Mouse (Mus musculus) spleen, postnatal 4 days (tissue): Measurements from ENCODE around the gene Map2k2.

ENCODE experiments used
- DNase-seq, 2 experiments: peaks; one replicate each; pipeline ENCODE4 v3.0.0; 2022; ENCODE audit warnings: low spot score in 2 of 2

The Map2k2 gene

DNA sequence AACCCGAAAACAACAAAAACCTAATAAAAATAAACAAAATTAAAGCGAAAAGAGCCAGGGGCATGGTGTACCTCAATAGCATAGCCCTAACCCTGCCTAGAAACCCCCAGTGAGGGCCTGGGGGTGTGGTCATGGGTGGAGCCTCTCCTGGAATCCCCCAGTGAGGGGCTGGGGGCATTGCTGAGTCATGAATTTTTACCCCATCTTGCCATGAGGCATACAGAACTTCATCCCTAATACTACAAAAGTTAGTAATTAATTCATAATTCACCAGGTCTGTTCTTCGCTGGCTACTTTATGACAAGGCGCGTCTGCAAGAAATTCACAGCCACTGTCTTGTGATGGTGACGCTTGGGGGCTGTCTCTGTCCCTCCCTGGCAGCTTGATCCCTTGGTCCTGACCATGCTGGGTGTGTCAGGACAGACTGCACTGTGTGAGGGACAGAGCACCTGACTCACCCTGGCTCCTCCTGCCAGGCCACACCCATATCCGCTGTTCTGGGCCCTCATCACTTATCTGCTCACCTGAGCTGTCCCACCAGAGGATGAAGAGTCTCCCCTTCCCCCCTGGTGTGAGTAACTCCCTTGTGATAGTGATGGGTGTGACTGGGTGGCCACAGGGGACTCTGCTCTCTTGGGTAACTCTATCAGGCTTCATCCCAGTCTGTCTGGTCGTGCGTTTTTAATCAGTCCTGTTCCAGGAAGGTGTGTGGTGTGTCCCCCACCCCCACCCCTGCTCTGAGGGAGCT lies 10.6 kb upstream of the Map2k2 start:
- DNase-seq = no peak

DNA sequence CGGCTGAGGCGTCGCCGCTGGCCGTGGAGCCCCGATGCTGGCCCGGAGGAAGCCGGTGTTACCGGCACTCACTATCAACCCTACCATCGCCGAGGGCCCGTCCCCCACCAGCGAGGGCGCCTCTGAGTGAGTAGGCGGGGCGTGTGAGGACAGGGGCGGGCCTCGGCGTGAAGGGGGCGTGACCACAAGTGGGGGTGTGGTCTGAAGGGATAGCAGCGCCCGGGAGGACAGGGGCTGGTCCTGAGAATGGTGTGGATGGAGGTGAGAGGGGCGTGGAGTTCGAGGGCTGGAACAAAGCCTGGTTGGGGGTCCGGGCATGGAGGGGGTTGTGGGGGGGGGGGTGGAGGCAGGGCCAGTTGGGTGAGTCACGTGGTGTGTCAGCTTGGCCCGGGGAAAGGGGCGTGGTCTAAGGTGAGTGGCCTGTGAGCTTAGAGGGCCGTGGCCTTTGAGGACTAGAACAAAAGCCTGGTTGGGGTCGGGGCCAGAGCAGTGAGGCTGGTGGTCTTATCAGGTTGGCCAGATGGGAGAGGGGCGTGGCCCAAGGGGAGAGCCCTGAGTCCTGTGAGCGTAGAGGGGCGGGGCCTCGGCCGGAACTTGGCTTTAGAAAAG lies 502 bp downstream of the Map2k2 start:
- DNase-seq = peak; percentile 92 to 97

DNA sequence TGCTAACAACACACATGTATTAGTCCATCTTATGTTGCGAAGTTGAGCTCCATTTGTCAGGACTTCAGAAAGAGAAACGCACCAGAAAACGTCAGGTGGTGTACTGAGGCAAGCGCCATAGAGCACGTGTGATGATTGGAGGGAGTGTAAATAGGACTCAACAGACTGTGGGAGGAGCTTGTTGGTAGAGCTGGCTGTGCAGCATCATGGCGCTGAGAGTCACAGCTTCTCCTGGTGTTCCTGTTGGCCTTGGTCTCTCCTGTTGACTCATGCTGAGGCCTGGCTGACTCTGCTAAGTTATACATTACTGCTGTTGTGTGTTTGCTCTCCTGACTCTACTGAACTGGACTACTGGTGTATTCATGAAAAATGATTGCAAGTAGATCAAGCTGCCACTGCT lies 7.2 kb downstream of the Map2k2 start:
- no peak for DNase-seq

DNA sequence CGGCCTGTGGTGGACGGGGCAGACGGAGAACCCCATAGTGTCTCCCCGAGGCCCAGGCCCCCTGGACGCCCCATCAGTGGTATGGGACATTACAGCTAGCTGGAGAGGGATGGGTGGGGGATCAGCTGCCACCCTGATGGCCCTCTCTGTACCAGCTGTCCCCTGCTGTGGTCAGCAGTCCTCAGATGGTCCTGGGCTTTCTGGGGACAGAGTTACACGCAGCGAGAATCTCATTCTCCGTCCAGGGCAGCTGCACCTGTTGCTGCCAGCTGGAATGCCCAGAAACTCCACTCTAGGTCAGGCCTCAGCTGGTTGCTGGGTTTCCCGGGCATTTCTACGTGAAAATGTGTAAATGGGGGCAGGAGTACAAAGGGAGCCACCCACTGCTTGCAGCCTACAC lies 13.9 kb downstream of the Map2k2 start:
- DNase-seq = no peak

DNA sequence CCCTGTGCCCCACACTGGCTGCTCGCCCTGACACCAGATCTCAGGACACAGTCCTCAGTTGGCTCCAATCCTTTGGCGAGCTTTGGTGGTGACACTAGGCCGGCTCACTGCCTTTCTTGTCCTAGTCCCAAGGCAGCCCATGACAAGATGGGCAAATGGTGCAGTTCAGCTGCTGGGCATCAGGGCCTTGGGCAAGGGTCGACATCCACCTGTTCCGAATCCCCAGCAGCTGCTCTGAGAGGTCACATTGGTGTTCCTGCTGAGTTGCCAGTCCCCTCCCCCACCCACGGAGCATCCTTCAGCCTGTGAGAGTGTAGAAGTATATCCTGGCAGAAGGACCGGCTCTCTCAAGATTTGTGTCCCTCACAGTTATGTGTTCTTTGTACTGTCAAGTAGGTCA lies 14.9 kb downstream of the Map2k2 start:
- DNase-seq = no peak

DNA sequence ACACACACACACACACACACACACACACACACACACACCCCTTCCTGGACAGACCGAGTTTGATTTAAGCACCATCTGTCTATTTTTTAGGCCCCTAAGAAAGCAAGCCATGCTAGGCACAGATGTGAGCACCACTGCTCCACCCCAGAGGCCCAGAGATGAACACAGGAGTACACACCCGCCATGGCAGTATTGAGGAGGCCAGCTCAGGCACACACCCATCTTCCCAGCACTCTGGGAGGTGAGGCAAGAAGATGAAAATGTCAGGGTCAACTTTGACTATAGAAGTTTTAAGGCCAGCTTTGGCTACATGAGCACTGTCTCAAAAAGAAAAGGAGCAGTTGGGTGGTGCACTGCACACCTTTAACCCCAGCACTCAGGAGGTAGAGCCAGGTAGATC lies 17.2 kb downstream of the Map2k2 start:
- DNase-seq = no peak

DNA sequence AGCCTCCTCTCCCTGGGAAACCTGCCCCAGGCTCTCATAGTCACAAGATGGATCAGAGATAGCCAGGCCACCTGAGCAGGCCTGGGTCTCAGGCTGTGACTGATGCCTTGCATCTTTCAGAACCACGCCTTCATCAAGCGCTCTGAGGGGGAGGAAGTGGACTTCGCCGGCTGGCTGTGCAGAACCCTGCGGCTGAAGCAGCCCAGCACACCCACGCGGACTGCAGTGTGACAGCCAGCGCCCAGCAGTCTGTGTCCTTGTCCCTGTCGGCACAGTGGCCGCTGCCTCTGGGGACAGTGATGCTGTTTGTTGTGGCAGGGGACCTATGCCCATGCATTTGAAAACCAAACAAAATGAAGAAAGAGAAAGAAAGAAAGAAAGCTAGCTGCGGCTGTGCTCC lies 17.8 kb downstream of the Map2k2 start:
- no peak for DNase-seq

DNA sequence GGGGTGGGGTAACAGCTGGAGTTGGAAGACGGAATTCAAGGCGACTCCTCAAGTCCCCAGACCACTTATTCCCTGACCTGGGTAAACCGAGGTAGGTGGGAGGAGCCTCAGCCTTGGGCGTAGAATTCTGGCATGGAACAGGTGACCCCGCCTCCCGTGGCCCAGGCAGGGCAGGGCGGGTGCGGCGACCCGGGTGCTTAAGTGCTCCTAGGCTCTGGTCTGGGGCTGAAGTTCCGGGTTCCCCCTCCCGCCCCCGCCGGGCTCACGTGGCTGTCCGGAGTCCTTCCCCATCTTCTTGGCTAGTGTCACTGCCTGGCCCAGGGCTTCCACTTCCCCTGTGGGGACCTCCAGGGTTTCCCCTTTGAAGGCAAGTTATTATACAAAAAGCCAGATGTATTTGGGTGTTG lies 28.5 kb downstream of the Map2k2 start:
- DNase-seq = peak; percentile 85 to 92

DNA sequence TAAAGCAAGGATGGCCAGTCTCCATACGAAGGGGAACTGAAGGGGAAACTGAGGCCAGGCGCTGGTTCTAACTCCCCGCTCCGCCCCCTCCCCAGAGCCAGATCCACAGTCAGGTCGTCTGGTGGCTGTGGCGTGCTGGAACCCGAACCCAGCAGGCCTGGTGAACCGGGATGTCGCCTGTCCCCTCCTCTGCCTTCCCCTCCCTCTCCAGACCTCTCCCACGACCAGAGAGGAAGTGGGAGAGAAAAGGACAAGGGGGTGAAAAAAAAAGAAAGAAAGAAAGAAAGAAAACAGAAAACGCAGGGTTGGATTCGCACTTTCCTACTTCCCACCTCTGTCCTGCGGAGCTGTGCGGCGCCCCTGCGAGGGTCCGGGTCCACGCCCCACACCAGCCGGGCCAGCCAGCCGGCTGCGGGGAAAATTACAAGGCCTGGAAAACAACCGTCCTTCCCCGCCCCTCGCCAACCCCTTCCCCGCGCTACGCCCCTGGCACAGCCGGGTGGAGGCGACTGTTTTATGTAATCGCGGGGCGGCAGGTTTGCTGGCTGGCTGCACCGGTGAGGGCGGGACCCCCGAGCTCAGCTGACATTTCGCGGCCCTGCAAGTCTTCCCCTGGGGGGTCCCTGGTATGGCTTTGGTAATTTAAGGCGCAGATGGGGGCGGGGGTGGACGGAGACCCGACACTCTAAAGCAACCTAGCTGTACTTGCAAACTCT lies 29.4 kb downstream of the Map2k2 start, which contains the start of gene Zbtb7a:
TSS of gene Zbtb7a (plus strand) at position 255 of the 716 bp plus-strand sequence.
- peak; percentile 76 to 89 for DNase-seq

DNA sequence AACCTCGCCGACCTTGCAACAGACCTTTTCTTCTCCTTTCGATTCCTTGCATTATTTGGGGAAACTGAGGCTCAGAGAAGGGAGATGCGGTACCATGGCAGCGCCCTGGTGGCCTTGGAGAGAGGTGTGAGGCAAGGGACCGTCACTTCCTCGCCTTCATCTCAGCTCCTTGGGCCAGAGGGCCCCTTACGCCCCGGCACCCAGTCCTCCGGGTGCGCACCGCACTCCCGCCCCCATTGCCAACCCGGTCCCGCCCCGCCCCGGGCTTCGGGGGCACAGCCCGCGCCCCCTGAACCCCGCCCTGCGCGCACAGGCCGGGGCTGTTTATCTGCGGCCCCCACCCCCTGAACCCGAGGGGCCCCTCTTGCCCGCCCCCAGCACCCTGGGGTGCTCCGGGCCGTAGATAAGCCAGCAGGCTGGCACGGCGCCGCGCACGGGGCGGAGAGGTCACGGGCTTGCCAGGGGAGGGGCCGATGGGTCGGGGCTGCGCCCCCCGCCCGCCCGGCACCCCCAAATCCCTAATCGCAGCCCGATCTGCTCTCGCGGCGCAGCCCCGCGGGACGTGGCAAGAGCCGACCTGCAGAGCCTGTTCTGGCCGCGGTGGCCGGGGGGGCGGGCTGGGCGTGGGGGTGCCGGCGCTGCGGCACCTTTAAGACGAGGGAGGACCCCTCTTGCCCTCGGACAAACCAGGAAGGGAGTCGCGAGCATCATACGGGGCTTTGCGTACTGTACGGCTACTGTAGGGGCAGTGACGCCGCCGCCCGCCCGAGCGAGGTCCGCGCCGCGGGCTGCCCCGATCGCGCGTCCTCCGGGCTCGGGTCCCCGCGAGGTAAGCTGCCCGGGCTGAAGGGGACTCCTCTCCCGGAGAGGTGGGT lies 30.4 kb downstream of the Map2k2 start:
- peak; percentile 84 to 90 for DNase-seq

DNA sequence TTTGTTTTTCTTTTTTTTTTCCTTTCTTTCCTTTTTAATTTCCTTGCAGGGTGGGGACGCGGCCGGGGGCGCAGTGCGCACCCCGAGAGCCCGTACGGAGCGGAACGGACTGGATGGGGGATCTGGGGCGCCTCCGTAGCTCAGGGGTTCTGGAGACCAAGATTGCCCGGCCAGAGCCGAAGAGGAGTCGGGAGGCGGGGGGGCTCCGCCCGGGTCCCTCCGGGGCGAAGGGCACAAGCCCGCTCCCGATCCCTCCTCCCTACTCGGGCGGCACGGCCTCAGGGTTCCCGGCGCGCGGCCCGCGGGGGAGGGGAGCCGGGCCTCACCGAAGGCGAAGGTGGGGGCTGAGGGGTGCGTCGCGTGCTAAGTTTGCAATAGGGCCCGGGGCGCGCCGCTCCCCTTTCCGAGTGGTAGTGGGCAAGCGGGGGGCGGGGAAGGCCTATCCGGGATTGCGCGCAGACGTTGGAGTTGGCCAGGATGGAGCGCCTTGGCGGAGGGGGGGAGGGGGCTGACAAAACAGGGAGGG lies 31.1 kb downstream of the Map2k2 start:
- DNase-seq = peak; percentile 81 to 91

DNA sequence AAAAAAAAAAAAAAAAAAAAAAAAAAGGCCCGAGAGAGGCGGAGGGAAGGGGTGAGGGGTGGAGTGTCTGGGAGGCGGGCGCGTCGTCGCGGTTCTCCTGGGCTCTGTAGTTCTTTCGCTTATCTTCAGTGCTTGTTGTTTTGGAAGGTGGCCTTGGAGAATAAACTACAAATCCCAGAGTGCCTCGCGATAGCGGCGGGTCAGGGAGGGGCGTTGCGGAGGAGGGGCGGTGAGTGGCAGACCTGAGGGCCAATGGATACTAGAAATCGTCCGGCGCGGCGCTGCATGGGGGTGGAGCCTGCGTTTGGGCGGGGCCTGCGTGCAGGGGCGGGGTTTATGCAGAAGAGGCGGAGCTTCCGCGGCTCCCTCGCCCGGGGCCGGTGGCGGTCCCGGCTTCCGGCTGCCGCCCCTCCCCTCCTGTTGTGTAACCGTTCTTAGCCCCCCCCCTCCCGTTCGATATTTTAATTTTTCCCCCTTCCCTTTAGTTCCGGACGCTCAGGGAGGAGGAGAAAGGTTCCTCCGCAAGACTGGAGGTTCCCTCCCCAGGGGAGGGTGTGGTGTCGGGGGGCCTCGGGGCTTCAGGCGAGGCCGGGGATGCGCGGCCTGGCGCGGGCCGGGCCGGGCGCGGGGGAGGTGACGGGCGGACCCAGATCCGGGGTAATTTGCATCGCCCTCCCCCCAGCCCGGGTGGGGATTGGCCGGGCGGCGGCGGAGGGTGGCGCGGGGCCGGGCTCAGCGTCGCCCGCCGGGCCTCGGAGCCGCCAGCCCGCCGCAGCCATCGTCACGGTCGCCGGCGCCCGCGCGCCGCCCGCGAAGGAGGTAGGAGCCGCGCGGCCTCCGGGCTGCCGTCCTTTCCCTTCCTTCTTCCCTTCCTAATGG lies 31.8 kb downstream of the Map2k2 start:
- DNase-seq = peak; percentile 99 to 100

DNA sequence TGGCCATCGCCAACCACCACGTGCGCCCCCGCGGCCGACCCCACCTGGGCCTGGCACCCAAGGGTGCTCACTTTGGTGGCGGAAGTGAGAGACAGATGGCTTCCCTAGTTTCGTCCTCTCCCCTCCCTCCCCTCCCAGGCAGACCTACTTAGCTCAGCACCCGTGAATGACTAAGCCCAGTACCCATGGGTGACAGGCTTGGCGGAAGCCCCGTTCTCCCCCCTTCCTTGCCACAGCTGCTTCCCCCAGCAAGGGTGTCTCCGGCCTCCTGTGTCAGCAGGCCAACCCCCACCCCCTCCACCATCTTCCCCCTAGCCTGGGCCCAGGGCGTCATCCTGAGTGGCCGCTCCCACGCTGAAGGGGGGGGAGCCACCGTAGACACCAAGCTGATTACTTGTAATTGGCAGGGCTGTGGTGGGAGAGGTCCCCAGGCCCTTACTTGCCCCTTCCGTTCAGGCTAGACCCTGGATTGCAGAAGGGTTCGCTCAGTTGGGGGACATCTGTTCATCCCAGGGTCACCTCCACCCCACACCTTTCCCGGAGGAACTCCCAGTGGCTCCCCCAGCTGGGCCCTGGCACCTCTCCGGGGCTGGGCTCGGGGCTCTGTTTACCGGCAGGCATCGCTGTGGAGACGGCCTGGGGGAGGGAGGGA lies 32.5 kb downstream of the Map2k2 start:
- DNase-seq = no peak

DNA sequence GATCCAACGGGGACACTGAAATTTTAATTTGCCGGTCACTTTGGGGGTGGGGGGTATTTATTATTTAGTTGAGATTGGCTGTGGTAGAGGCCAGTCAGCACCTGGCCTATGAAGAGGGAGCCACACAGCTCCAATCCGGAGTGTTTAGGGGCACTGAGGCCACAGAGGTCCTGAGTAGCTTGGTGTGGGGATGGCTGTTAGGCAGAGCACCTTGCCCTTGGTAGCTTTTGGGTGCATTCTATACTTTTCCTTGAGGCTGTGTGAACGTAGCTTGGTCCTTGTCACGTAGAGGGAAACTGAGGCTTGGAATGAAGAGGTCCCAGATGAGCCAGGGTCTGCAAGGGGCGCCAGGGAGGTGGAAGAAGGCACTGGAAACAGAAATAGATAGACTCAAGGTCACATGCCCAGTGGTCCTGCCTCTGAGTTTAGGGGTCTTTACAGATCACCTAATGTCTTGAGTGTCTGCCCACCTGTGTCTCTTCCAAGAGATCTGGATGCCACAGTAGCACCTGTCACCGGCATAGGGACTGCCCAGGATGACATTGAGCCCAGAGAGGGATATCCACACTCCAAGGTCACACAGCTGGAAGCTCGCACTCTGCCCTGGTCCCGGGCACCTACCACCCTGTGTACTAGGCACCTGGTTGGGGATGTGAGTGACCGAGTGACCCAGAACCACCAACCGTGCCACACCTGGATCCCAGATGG lies 33.3 kb downstream of the Map2k2 start:
- no peak for DNase-seq

DNA sequence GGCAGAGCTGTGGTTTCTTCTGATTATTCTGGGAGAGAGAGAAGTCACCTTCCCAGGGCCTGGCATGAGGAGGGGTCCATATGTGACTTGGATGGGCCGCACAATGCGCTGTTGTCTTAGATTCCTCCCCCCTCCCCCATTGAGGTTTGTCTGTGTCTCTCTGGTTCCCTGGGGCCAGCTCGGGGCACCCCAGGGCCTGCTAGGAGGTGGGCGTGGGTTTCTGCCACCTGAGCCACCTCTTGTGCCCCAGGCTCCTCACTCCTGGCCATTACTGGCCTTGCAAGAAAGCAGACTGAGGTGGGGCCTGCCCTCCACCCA lies 33.8 kb downstream of the Map2k2 start:
- DNase-seq = no peak

DNA sequence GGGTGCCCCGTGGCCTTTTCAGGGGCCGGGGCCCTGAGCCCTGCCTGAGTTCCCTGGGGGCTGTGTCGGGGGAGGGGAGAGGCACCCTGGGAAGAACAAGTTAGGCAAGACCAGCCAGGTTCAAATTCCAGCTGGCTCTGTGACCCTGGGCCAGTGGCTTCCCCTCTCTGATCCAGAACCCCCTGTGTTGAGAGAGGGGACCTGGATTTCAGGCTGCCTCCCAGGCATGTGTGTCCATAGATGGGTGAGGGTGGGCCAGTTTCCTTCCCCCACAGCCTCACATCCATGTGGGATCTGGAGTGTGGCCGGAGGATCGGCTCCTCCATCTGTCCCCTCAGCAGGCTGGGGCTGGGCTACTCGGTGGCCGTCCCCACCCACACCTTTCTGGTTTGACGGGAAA lies 34.3 kb downstream of the Map2k2 start:
- DNase-seq = no peak

DNA sequence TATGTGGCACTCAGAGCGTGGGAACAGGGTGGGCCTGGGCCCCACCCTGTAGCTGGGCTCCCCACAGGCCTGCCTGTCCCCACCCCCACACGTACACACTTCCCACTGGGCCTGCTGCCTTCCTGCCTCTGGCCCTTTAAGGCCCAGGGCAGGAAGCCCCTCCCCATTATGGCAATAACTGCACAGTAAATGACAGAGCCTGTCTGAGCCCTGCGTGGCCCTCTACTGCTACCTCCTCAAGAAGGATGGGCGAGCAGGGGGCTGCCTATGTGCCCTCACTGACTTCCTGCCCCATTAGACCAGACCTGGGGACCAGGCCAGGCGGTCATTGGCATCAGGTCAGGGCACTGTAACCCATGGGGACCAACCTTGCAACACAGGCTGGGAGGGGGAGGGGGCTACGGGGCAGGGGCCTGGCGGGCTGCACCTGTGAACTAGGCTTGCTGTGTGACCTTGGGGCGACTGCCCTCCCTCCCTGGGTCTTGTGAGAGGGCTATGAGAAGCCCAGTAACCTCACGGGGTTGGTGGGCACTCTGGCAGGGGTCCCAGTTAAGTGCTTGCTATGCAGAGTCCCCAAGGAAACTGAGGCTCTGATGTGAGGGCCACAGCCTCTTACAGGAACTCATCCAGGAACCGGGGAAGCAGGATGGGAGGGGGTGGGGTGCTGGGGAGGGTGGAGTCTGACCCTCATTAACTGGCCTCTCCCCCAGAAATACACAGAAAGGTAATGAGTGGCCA lies 35.2 kb downstream of the Map2k2 start:
- DNase-seq = no peak

DNA sequence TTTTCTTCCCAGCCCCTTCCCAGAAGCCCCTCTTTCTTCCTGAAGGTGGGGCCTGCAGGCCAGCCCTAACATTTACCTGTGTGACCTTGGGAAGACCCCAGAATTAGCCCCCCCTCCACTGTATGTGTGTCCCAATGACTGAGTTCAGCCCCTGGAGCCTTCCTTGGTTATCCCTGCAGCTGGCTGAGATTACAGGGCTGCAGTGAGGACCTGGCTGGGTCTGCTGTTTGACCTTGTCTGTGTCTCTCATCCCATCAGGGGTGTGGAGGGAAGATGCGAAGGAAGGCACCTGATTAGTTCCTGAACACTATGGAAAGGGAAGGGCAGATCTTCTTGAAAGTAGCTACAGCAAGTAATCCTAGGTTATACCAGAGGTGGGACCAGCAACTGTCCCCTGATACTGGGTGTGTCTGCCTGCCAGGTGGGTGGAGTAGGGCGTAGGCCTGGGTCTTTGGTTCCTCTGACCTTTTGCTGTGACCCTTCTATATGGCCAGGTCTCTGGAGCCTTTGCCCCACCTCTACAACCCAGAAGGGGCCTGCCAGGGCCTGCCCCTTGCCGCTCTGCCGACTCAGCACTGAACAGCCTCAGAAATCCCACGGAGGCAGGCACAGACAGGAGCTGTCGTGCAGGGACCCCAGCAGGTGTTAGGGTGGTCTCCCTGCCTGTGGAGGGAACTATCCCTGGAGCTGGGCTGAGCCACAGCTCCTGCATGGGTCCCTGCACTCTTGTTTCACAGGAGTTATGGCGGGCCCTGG lies 35.9 kb downstream of the Map2k2 start:
- no peak for DNase-seq
